Mouse (Mus musculus) myocyte (in vitro differentiated cells): ENCODE measurements around the gene Usp18. TPM values are rescaled to one million over a fixed set of nuclear protein-coding genes. Genes with fewer than 3 reads are reported as not detected.

ENCODE experiments used
- H3K27me3 ChIP-seq: one replicate; pipeline ENCODE4 v1.6.1; 2011; ENCODE audit not compliant: control insufficient read depth, insufficient read depth, insufficient read length
- H3K36me3 ChIP-seq: one replicate; pipeline ENCODE4 v1.6.1; 2011; ENCODE audit not compliant: control insufficient read depth, insufficient read depth
- H3K4me2 ChIP-seq: one replicate; pipeline ENCODE4 v1.6.1; 2011; ENCODE audit warnings: low read depth, control low read depth
- H3K4me3 ChIP-seq: one replicate; pipeline ENCODE4 v1.5.1; 2011; ENCODE audit warnings: mild to moderate bottlenecking, control low read depth, moderate library complexity
- H3K79me2 ChIP-seq: one replicate; pipeline ENCODE4 v1.6.1; 2011; ENCODE audit not compliant: control insufficient read depth, insufficient read depth
- H3ac ChIP-seq: one replicate; pipeline ENCODE4 v1.6.1; 2011; ENCODE audit not compliant: control insufficient read depth, insufficient read length
- CEBPB ChIP-seq: IDR thresholded peaks from 2 replicates; pipeline ENCODE4 v1.6.1; 2011; ENCODE audit warnings: mild to moderate bottlenecking, moderate library complexity; ENCODE audit not compliant: poor library complexity, insufficient read depth, severe bottlenecking
- E2F4 ChIP-seq: IDR thresholded peaks from one replicate; pipeline ENCODE4 v1.6.1; 2011; ENCODE audit warnings: mild to moderate bottlenecking, control low read depth, moderate library complexity; ENCODE audit not compliant: insufficient read depth
- MAX ChIP-seq: IDR thresholded peaks from one replicate; pipeline ENCODE4 v1.6.1; 2011; ENCODE audit warnings: low read depth, mild to moderate bottlenecking, control low read depth
- MYOD1 ChIP-seq, 3 experiments: IDR thresholded peaks; one replicate each; pipeline ENCODE4 v1.6.1; 2011; ENCODE audit warnings: control low read depth in 2 of 3, low read depth in 2 of 3, mild to moderate bottlenecking in 2 of 3, moderate library complexity in 1 of 3; ENCODE audit not compliant: insufficient read length in 2 of 3, control insufficient read depth in 1 of 3
- MYOG ChIP-seq, 3 experiments: IDR thresholded peaks; one replicate each; pipeline ENCODE4 v1.6.1; 2011; ENCODE audit warnings: control low read depth in 2 of 3, low read depth in 2 of 3, mild to moderate bottlenecking in 2 of 3; ENCODE audit not compliant: insufficient read length in 2 of 3, control insufficient read depth in 1 of 3, insufficient read depth in 1 of 3
- POLR2A ChIP-seq: IDR thresholded peaks from one replicate; pipeline ENCODE4 v1.6.1; 2011; ENCODE audit warnings: low read depth, mild to moderate bottlenecking, control low read depth, moderate library complexity; ENCODE audit not compliant: insufficient read length
- POLR2AphosphoS2 ChIP-seq: IDR thresholded peaks from one replicate; pipeline ENCODE4 v1.6.1; 2011; ENCODE audit warnings: low read depth, control low read depth; ENCODE audit not compliant: insufficient read length
- REST ChIP-seq: IDR thresholded peaks from one replicate; pipeline ENCODE4 v1.6.1; 2011; ENCODE audit warnings: mild to moderate bottlenecking, control low read depth, moderate library complexity; ENCODE audit not compliant: insufficient read depth, insufficient read length
- SRF ChIP-seq: IDR thresholded peaks from one replicate; pipeline ENCODE4 v1.6.1; 2011; ENCODE audit warnings: low read depth; ENCODE audit not compliant: control insufficient read depth, insufficient read length
- TCF12 ChIP-seq: IDR thresholded peaks from one replicate; pipeline ENCODE4 v1.6.1; 2011; ENCODE audit warnings: mild to moderate bottlenecking, control low read depth; ENCODE audit not compliant: poor library complexity, insufficient read depth, severe bottlenecking
- TCF3 ChIP-seq: IDR thresholded peaks from one replicate; pipeline ENCODE4 v1.6.1; 2011; ENCODE audit warnings: low read depth, control low read depth; ENCODE audit not compliant: insufficient read length
- USF1 ChIP-seq: IDR thresholded peaks from one replicate; pipeline ENCODE4 v1.6.1; 2011; ENCODE audit warnings: low read depth, mild to moderate bottlenecking, control low read depth, moderate library complexity
- polyA plus RNA-seq: library from polyadenylated mRNA; unstranded; fragments of >200 nt; fragmentation: generic; extraction: Trizol; gene quantifications from one replicate; pipeline ENCODE4 v1.2.1, GENCODE M21; 2012; ENCODE audit warnings: missing spikeins

Gene Usp18
- 0.07 TPM for polyA plus RNA-seq

GRCm38 (mm10) chr6:121245127-121246036 is at the start of gene Usp18:
TSS of gene Usp18 (plus strand) at chr6:121245906.
- Histone ChIP-seq H3K79me2 (no peaks in the 10 kb centered on the region), H3K4me3 (peak within 1 kb of the TSS; percentile 33), H3K36me3 (no peaks in the 10 kb centered on the region), H3K4me2 (peak within 1 kb of the TSS; percentile 94), H3K27me3 (peaks cover 23% of the 10 kb centered on the region), H3ac (no peak within 1 kb of the TSS)
- TF ChIP-seq TCF3, result no peak
- no peak for TF ChIP-seq MYOD1 (IDR thresholded peaks at IDR 0.05; ENCODE audit: control insufficient read depth in 1 of 3, insufficient read length in 2 of 3, low read depth in 2 of 3)
- TF ChIP-seq MYOG (IDR thresholded peaks at IDR 0.05; ENCODE audit: control insufficient read depth in 1 of 3, insufficient read depth in 1 of 3, insufficient read length in 2 of 3, low read depth in 2 of 3), result no peak
- TF ChIP-seq MAX, result no peak
- peak; percentile 51 for TF ChIP-seq POLR2A
- TF ChIP-seq USF1, result no peak
- TF ChIP-seq CEBPB, result no peak
- no peak for TF ChIP-seq POLR2AphosphoS2

GRCm38 (mm10) chr6:121197807-121198365 is 47.8 kb upstream of the Usp18 start:
- Histone ChIP-seq H3K79me2 (no peaks in the 10 kb centered on the region), H3K4me3 (no peak overlapping the region), H3K27me3 (no peaks in the 10 kb centered on the region), H3ac (no peak overlapping the region), H3K4me2 (no peak overlapping the region), H3K36me3 (no peaks in the 10 kb centered on the region)
- no peak for TF ChIP-seq REST
- TF ChIP-seq MAX, result no peak
- no peak for TF ChIP-seq POLR2AphosphoS2
- TF ChIP-seq TCF12, result no peak
- no peak for TF ChIP-seq SRF

- H3K4me3 ChIP-seq, result no peak overlapping the region
Measured at GRCm38 (mm10) chr6:121200458-121200857, 45.2 kb upstream of the Usp18 start.

GRCm38 (mm10) chr6:121202026-121202425 is 43.7 kb upstream of the Usp18 start:
- Histone ChIP-seq H3K4me3 (no peak overlapping the region), H3ac (no peak overlapping the region), H3K79me2 (no peaks in the 10 kb centered on the region), H3K4me2 (no peak overlapping the region), H3K36me3 (no peaks in the 10 kb centered on the region), H3K27me3 (no peaks in the 10 kb centered on the region)
- TF ChIP-seq SRF (no peak), E2F4 (no peak)

More at GRCm38 (mm10) chr6:121200458-121200857, 45.2 kb upstream of the Usp18 start:
- Histone ChIP-seq H3ac (no peak overlapping the region), H3K27me3 (no peaks in the 10 kb centered on the region), H3K79me2 (no peaks in the 10 kb centered on the region), H3K36me3 (no peaks in the 10 kb centered on the region), H3K4me2 (no peak overlapping the region)
- no peak for TF ChIP-seq MAX
- no peak for TF ChIP-seq TCF12
- no peak for TF ChIP-seq POLR2AphosphoS2
- no peak for TF ChIP-seq E2F4
- TF ChIP-seq REST, result no peak
- no peak for TF ChIP-seq CEBPB
- TF ChIP-seq SRF, result no peak
- no peak for TF ChIP-seq USF1
- TF ChIP-seq MYOD1 (IDR thresholded peaks at IDR 0.05; ENCODE audit: control insufficient read depth in 1 of 3, insufficient read length in 2 of 3, low read depth in 2 of 3), result no peak
- no peak for TF ChIP-seq POLR2A
- TF ChIP-seq MYOG (IDR thresholded peaks at IDR 0.05; ENCODE audit: control insufficient read depth in 1 of 3, insufficient read depth in 1 of 3, insufficient read length in 2 of 3, low read depth in 2 of 3), result no peak
- no peak for TF ChIP-seq TCF3

GRCm38 (mm10) chr6:121206481-121206880 is 39.2 kb upstream of the Usp18 start:
- no peak for TF ChIP-seq MAX
- no peaks in the 10 kb centered on the region for H3K79me2 ChIP-seq
- no peak overlapping the region for H3ac ChIP-seq
- H3K4me2 ChIP-seq, result no peak overlapping the region
- no peak overlapping the region for H3K4me3 ChIP-seq
- no peaks in the 10 kb centered on the region for H3K36me3 ChIP-seq
- peaks cover 11% of the 10 kb centered on the region for H3K27me3 ChIP-seq
